Mouse (Mus musculus) forebrain, embryonic 14.5 days (tissue): ENCODE measurements at regions not wholly inside any gene's neighbourhood (a gene's known extent, or its start where the extent isn't known, plus 50 kb on each side); places are given as distances from the start of the nearest gene placed in this dataset.

Source experiments
- ATAC-seq: fragments of 200-750 bp; cut with Nextera tagmentation; 2 replicates; pipeline ENCODE4 v1.8.0; 2017; ENCODE audit warnings: mild to moderate bottlenecking, moderate library complexity
- DNase-seq: peaks from one replicate; pipeline ENCODE4 v3.0.0-alpha.2; 2015; ENCODE audit warnings: low spot score
- H3K27ac ChIP-seq: fragments of 300-500 bp; sonication (generic); 2 replicates; pipeline ENCODE4 v1.5.1; 2014; ENCODE audit warnings: low read depth, mild to moderate bottlenecking, control low read depth, low read length, moderate library complexity
- H3K27me3 ChIP-seq: fragments of 300-500 bp; sonication (generic); replicated peaks from 2 replicates; pipeline ENCODE4 v1.6.1; 2014; ENCODE audit warnings: low read length, control low read depth, mixed read lengths; ENCODE audit not compliant: control insufficient read depth, insufficient read depth
- H3K36me3 ChIP-seq: fragments of 300-500 bp; sonication (generic); 2 replicates; pipeline ENCODE4 v1.6.1; 2014; ENCODE audit warnings: low read length, control low read depth; ENCODE audit not compliant: control insufficient read depth, insufficient read depth
- H3K4me1 ChIP-seq: fragments of 300-500 bp; sonication (generic); 2 replicates; pipeline ENCODE4 v1.6.1; 2014; ENCODE audit warnings: antibody characterized with exemption, low read length, control low read depth; ENCODE audit not compliant: control insufficient read depth, insufficient read depth
- H3K4me2 ChIP-seq: fragments of 300-500 bp; sonication (generic); 2 replicates; pipeline ENCODE4 v1.6.1; 2014; ENCODE audit warnings: mild to moderate bottlenecking, control low read depth, low read length
- H3K4me3 ChIP-seq: fragments of 300-500 bp; sonication (generic); 2 replicates; pipeline ENCODE4 v1.5.1; 2014; ENCODE audit warnings: low read depth, low read length, control low read depth
- H3K9ac ChIP-seq: fragments of 300-500 bp; sonication (generic); 2 replicates; pipeline ENCODE4 v1.6.1; 2014; ENCODE audit warnings: mild to moderate bottlenecking, low read length, control low read depth, moderate library complexity
- H3K9me3 ChIP-seq: fragments of 300-500 bp; sonication (generic); replicated peaks from 2 replicates; pipeline ENCODE4 v1.6.1; 2016; ENCODE audit warnings: low read length, control low read depth, mixed read lengths; ENCODE audit not compliant: control insufficient read depth
- WGBS: fragments of 180-500 bp; shearing (Covaris S2); extraction: QIAGEN DNeasy Blood & Tissue Kit; methylation state at CpG from one replicate; pipeline ENCODE4 v1.1.7; 2014; 5-methylcytosine and 5-hydroxymethylcytosine counted together

DNA sequence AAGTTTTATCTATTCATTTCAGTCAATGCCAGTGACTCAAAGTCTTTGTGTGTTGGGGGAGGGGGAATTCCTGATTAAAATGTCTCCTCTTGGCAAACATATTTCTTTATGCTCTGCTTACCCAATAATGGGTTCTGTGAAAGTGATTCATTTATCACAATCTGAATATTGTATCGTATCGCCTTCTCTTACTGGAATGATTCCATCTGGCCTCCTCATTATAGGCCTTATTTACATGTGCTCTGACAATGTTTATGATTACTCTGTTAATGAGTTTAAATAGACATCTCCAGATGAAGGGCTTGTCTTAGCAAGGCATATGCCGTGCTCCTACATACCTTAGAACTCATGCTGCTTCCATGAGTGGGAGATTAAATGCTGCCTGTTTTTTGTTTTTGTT, 508.3 kb upstream of the Impad1 start:
- Histone ChIP-seq H3K27me3 (no peaks in the 10 kb centered on the region), H3K4me3 (no peak overlapping the region), H3K27ac (no peak overlapping the region), H3K4me2 (no peak overlapping the region), H3K4me1 (no peaks in the 10 kb centered on the region), H3K9ac (no peak overlapping the region), H3K9me3 (no peaks in the 10 kb centered on the region), H3K36me3 (no peaks in the 10 kb centered on the region)
- 68% methylated on average over 3 of the region's 3 CpGs for WGBS
- ATAC-seq (peak; percentile 67; the same call in 1 of the 2 replicates), DNase-seq (peak; percentile 49)

- no peaks in the 10 kb centered on the region for H3K27me3 ChIP-seq
- no peaks in the 10 kb centered on the region for H3K4me1 ChIP-seq
- WGBS: 98% methylated on average over 1 of the region's 1 CpGs
- no peaks in the 10 kb centered on the region for H3K9me3 ChIP-seq
- DNase-seq (no peak), ATAC-seq (no peak)
- H3K36me3 ChIP-seq: no peaks in the 10 kb centered on the region
- no peak overlapping the region for H3K9ac ChIP-seq
- no peak overlapping the region for H3K4me2 ChIP-seq
- H3K27ac ChIP-seq: no peak overlapping the region
- no peak overlapping the region for H3K4me3 ChIP-seq
These were observed 507.9 kb upstream of the Impad1 start for GRCm38 (mm10) chr4:5301017-5301416.

DNA sequence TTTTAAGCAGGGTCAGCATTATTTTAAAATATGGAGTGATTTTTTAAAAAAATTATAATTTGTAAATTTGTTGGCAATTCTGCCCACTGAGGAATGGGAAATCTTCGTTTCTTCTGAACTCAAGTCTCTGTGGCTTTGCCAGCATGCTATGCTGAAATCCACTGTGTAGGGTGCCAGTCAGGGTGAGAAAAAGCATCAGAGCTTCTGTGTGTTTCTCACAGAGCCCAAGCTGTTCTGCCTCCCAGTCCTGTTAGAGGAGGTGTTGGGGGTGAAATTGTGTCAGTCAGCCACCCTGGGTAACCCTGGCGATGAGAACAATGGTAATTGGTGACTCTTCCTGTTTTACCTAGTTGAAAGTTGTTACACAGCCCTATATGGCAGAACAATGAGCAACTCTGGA, 506.1 kb upstream of the Impad1 start:
- DNase-seq (peak; percentile 62), ATAC-seq (peak; percentile 69; the same call in 1 of the 2 replicates)
- Histone ChIP-seq H3K27ac (no peak overlapping the region), H3K4me1 (no peaks in the 10 kb centered on the region), H3K4me2 (no peak overlapping the region), H3K9me3 (no peaks in the 10 kb centered on the region), H3K27me3 (no peaks in the 10 kb centered on the region), H3K9ac (no peak overlapping the region), H3K36me3 (no peaks in the 10 kb centered on the region), H3K4me3 (no peak overlapping the region)
- WGBS: 79% methylated on average over 2 of the region's 2 CpGs

DNA sequence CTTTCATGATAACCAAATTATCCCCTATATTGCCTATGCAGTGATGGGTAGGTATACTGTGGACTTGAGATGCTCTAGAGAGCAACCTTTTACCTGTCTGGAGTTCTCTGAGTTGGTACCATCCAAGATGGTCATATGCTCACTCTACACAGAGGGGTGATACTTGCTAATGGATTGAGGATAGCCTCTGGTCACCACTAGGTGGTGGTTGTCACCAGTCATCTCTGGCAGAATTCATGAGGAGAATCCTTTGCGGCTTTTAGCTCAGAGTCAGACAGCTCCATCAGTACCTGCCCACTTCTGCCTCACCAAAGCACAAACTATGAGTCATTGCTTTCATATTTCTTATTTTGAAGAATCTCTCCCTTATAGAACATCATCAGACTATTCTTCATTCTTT, 500.9 kb upstream of the Impad1 start:
- WGBS: 100% methylated on average over 1 of the region's 1 CpGs
- no peak overlapping the region for H3K9ac ChIP-seq
- no peak overlapping the region for H3K27ac ChIP-seq
- no peak overlapping the region for H3K4me3 ChIP-seq
- H3K9me3 ChIP-seq: no peaks in the 10 kb centered on the region
- no peaks in the 10 kb centered on the region for H3K4me1 ChIP-seq
- no peaks in the 10 kb centered on the region for H3K27me3 ChIP-seq
- H3K36me3 ChIP-seq: no peaks in the 10 kb centered on the region
- H3K4me2 ChIP-seq: no peak overlapping the region
- DNase-seq: no peak
- no peak for ATAC-seq

DNA sequence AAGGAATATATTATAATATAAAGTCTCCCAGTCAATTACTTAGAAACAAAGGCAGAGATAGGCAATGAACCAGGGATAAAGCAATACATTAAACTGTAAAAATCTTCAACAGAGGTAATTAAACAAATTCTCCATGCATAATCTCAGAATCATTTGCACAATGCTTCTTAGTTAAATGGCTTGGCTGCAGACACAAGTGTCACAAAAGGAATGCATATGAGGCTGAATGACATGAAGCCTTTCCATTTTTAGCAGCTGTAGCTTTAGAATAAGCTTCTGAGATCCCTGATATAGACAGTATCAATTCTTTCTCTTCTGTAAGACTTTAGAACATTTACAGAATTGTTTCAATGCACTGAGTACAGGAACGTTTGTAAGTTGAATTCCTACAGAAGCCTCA, 483.0 kb upstream of the Impad1 start:
- Histone ChIP-seq H3K9me3 (no peaks in the 10 kb centered on the region), H3K27me3 (no peaks in the 10 kb centered on the region), H3K9ac (no peak overlapping the region), H3K36me3 (no peaks in the 10 kb centered on the region), H3K27ac (no peak overlapping the region), H3K4me1 (no peaks in the 10 kb centered on the region), H3K4me2 (no peak overlapping the region), H3K4me3 (no peak overlapping the region)
- no peak for ATAC-seq
- DNase-seq: peak; percentile 23
- WGBS: 62% methylated on average over 1 of the region's 1 CpGs
